Mouse (Mus musculus) liver, embryonic 14.5 days (tissue): ENCODE results near the gene Bcl2. TPM values are rescaled to one million over a fixed set of nuclear protein-coding genes. Genes with fewer than 3 reads are reported as not detected.
A peak's percentile ranks its signal among the peaks of the same experiment; 100 is the strongest.

ENCODE experiments used
- ATAC-seq: fragments of 200-750 bp; cut with Nextera tagmentation; 2 replicates; pipeline ENCODE4 v1.8.0; 2017; ENCODE audit warnings: moderate number of reproducible peaks, mild to moderate bottlenecking, moderate library complexity; ENCODE audit not compliant: insufficient read depth
- DNase-seq, 3 experiments: peaks; one replicate each; pipeline ENCODE4 v3.0.0-alpha.2; 2012 to 2013; ENCODE audit warnings: low read depth in 3 of 3, low spot score in 3 of 3
- H3K27ac ChIP-seq: fragments of 300-500 bp; sonication (generic); 2 replicates; pipeline ENCODE4 v1.5.1; 2014; ENCODE audit warnings: moderate library complexity, mild to moderate bottlenecking, control low read depth, inconsistent platforms
- H3K27me3 ChIP-seq: fragments of 300-500 bp; sonication (generic); 2 replicates; pipeline ENCODE4 v1.6.1; 2014; ENCODE audit warnings: mild to moderate bottlenecking, low read length, moderate library complexity; ENCODE audit not compliant: control insufficient read depth, insufficient read depth
- H3K36me3 ChIP-seq: fragments of 300-500 bp; sonication (generic); replicated peaks from 2 replicates; pipeline ENCODE4 v1.6.1; 2014; ENCODE audit warnings: low read depth; ENCODE audit not compliant: control insufficient read depth, insufficient read depth
- H3K4me1 ChIP-seq, 2 experiments: fragments of 200-500 bp in 1 of 2; fragments of 300-500 bp in 1 of 2; sonication (generic) in 1 of 2; replicated peaks; 2 replicates each; pipeline ENCODE4 v1.6.1; 2012 to 2014; ENCODE audit warnings: antibody characterized with exemption in 1 of 2, inconsistent platforms in 1 of 2, low read length in 1 of 2; ENCODE audit not compliant: control insufficient read depth in 2 of 2, insufficient read depth in 2 of 2
- H3K4me2 ChIP-seq: fragments of 300-500 bp; sonication (generic); 2 replicates; pipeline ENCODE4 v1.6.1; 2014; ENCODE audit warnings: low read depth, mild to moderate bottlenecking, control low read depth, moderate library complexity
- H3K4me3 ChIP-seq, 2 experiments: fragments of 200-500 bp in 1 of 2; fragments of 300-500 bp in 1 of 2; sonication (generic) in 1 of 2; 2 replicates each; pipeline ENCODE4 v1.5.1; 2012 to 2014; ENCODE audit warnings: low read depth in 2 of 2, low read length in 2 of 2, mild to moderate bottlenecking in 2 of 2, control low read depth in 1 of 2, inconsistent platforms in 1 of 2, moderate library complexity in 1 of 2; ENCODE audit not compliant: insufficient read depth in 1 of 2
- H3K9ac ChIP-seq: fragments of 300-500 bp; sonication (generic); replicated peaks from 2 replicates; pipeline ENCODE4 v1.6.1; 2014; ENCODE audit warnings: mild to moderate bottlenecking, control low read depth, moderate library complexity
- H3K9me3 ChIP-seq: fragments of 300-500 bp; sonication (generic); 2 replicates; pipeline ENCODE4 v1.6.1; 2016; ENCODE audit warnings: low read length, mixed read lengths; ENCODE audit not compliant: control insufficient read depth
- CTCF ChIP-seq: IDR thresholded peaks from 2 replicates; pipeline ENCODE4 v1.5.1; 2016; ENCODE audit warnings: antibody characterized with exemption, low read depth, control low read depth
- EP300 ChIP-seq: IDR thresholded peaks from 2 replicates; pipeline ENCODE4 v1.6.1; 2016; ENCODE audit warnings: antibody characterized with exemption, low read depth
- WGBS: fragments of 180-500 bp; shearing (Covaris S2); extraction: QIAGEN DNeasy Blood & Tissue Kit; methylation state at CpG from one replicate; pipeline ENCODE4 v1.1.7; 2014; ENCODE audit not compliant: insufficient replicate concordance; 5-methylcytosine and 5-hydroxymethylcytosine counted together
- polyA plus RNA-seq, 2 experiments: library from polyadenylated mRNA; depleted of rRNA in 1 of 2; stranded (reverse) in 1 of 2; unstranded in 1 of 2; fragments of >200 nt; fragmentation: Nextera tagmentation in 1 of 2; extraction: Ambion mirVana in 1 of 2; gene quantifications; 2 replicates each; pipeline versions ENCODE4 v1.2.1 to v1.2.3; 2012 to 2014

Gene Bcl2
- polyA plus RNA-seq, 2 experiments, result 0.38 to 0.43 TPM

GRCm38 (mm10) chr1:106654254-106654653 lies 59.8 kb downstream of the Bcl2 start:
- WGBS, result 76% methylated on average over 6 of the region's 6 CpGs
- H3K4me3 ChIP-seq, result no peak overlapping the region
- H3K36me3 ChIP-seq, result no peaks in the 10 kb centered on the region
- no peaks in the 10 kb centered on the region for H3K27me3 ChIP-seq
- H3K9me3 ChIP-seq, result no peaks in the 10 kb centered on the region
- ATAC-seq (no peak), DNase-seq (no peak)
- no peak overlapping the region for H3K9ac ChIP-seq
- H3K4me2 ChIP-seq, result no peak overlapping the region
- TF ChIP-seq CTCF (no peak), EP300 (no peak)
- no peak overlapping the region for H3K27ac ChIP-seq
- peaks cover 0 to 13% of the 10 kb centered on the region in 2 experiments; a peak in 2 of 4 replicates for H3K4me1 ChIP-seq

- no peaks in the 10 kb centered on the region for H3K27me3 ChIP-seq
- no peak overlapping the region for H3K4me3 ChIP-seq
- H3K4me2 ChIP-seq, result no peak overlapping the region
- TF ChIP-seq CTCF, result no peak
- TF ChIP-seq EP300, result no peak
- no peaks in the 10 kb centered on the region for H3K9me3 ChIP-seq
- ATAC-seq (peak; percentile 72; the same call in 1 of the 2 replicates), DNase-seq (no peak)
- no peak overlapping the region for H3K27ac ChIP-seq
- H3K9ac ChIP-seq, result no peak overlapping the region
- WGBS, result 17% methylated on average over 4 of the region's 4 CpGs
- peaks cover 0 to 13% of the 10 kb centered on the region in 2 experiments; a peak in 2 of 4 replicates for H3K4me1 ChIP-seq
- H3K36me3 ChIP-seq, result no peaks in the 10 kb centered on the region
These were observed 60.6 kb downstream of the Bcl2 start for GRCm38 (mm10) chr1:106653441-106653860.

- Histone ChIP-seq H3K4me1 (peaks cover 0 to 11% of the 10 kb centered on the region in 2 experiments; a peak in 2 of 4 replicates), H3K36me3 (no peaks in the 10 kb centered on the region), H3K9ac (no peak overlapping the region), H3K27me3 (no peaks in the 10 kb centered on the region), H3K4me3 (no peak overlapping the region), H3K4me2 (no peak overlapping the region), H3K27ac (no peak overlapping the region), H3K9me3 (no peaks in the 10 kb centered on the region)
- 75% methylated on average over 7 of the region's 7 CpGs for WGBS
- DNase-seq, result no peak
- TF ChIP-seq CTCF (no peak), EP300 (no peak)
- no peak for ATAC-seq
These were observed 62.9 kb downstream of the Bcl2 start for GRCm38 (mm10) chr1:106651211-106651610.

GRCm38 (mm10) chr1:106650427-106650826 lies 63.6 kb downstream of the Bcl2 start:
- no peak overlapping the region for H3K4me3 ChIP-seq
- no peaks in the 10 kb centered on the region for H3K36me3 ChIP-seq
- H3K27me3 ChIP-seq, result no peaks in the 10 kb centered on the region
- ATAC-seq, result no peak
- H3K27ac ChIP-seq, result no peak overlapping the region
- 63% methylated on average over 4 of the region's 4 CpGs for WGBS
- no peak for DNase-seq
- H3K9ac ChIP-seq, result no peak overlapping the region
- H3K9me3 ChIP-seq, result no peaks in the 10 kb centered on the region
- TF ChIP-seq CTCF (no peak), EP300 (no peak)
- H3K4me1 ChIP-seq, result peaks cover 0 to 11% of the 10 kb centered on the region in 2 experiments; a peak in 2 of 4 replicates
- H3K4me2 ChIP-seq, result no peak overlapping the region

- H3K27ac ChIP-seq, result no peak overlapping the region
- H3K4me1 ChIP-seq, result no peaks in the 10 kb centered on the region; a peak in 1 of 4 replicates
- TF ChIP-seq CTCF (no peak), EP300 (no peak)
- H3K36me3 ChIP-seq, result no peaks in the 10 kb centered on the region
- no peaks in the 10 kb centered on the region for H3K27me3 ChIP-seq
- DNase-seq, result no peak
- H3K4me2 ChIP-seq, result no peak overlapping the region
- no peaks in the 10 kb centered on the region for H3K9me3 ChIP-seq
- 71% methylated on average over 3 of the region's 3 CpGs for WGBS
- ATAC-seq, result no peak
- no peak overlapping the region for H3K4me3 ChIP-seq
- H3K9ac ChIP-seq, result no peak overlapping the region
These were observed 66.7 kb downstream of the Bcl2 start for GRCm38 (mm10) chr1:106647336-106647735.
